ENCODE assay signal across 8 mouse cellular contexts in the genomic region with DNA sequence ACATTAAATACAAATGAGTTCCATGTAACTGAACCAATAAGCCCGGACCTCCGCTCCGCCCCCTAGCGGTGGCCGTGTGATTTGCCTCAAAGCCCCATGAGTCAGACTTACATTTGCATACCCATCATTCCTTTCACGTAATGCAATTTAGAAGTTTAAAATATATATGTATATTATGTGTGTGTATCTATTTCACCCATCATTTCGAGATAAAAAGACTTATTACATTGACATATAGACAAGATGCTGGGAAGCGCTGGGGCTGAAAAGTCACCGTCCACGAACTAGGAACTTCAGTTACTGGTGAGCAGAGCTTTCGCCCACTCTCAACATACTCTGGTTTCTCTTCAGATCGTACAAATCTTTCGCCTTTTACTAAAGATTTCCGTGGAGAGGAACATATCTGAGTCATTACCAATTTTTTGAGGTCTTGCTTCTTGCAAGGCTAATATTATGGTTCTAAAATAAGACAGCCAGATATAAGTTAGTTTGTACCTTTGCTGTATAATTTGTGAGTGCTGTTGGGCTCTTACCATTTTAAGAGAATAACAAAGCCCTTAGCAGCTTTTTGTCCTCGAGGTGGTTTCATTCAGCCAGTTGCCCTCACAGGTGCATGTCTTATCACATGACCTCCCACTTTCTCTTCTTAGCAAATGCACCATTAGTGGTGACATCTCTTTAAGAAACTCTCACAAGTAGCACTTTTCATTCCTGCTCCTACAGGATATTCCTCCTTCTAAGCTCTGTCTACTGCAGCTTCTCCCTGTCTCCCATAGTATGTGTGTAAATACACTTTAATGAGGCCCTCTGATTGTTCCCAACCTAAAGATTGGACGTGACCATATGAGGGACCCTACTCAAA. TPM values are rescaled to one million over a fixed set of nuclear protein-coding genes. Genes with fewer than 3 reads are reported as not detected.
DNase-seq lines count a peak whose midpoint lies in the region; ATAC-seq and TF ChIP-seq lines count a peak whose summit lies in the region.

No protein-coding gene starts in this region.

- H3K4me3 ChIP-seq in heart, adult 2 months, result no peak overlapping the region
- H3K4me3 ChIP-seq in heart, embryonic 11.5 days (ENCODE audit: low read depth, low read length), result no peak overlapping the region
- no peak overlapping the region for H3K4me3 ChIP-seq in embryonic facial prominence, embryonic 11.5 days (ENCODE audit: low read depth, low read length)

- no peak overlapping the region for H3K4me2 ChIP-seq in heart, embryonic 11.5 days
- no peak overlapping the region for H3K4me2 ChIP-seq in embryonic facial prominence, embryonic 11.5 days (ENCODE audit: low read depth, low read length)

- no peaks in the 10 kb centered on the region for H3K9me3 ChIP-seq in heart, embryonic 11.5 days (replicated peaks; ENCODE audit: control insufficient read depth, low read length)
- H3K9me3 ChIP-seq in embryonic facial prominence, embryonic 11.5 days (replicated peaks; ENCODE audit: control insufficient read depth, low read length), result no peaks in the 10 kb centered on the region

- H3K4me1 ChIP-seq in heart, adult 2 months (ENCODE audit: control insufficient read depth, insufficient read depth, low read length), result peaks cover 2% of the 10 kb centered on the region; the same call in 1 of the 2 replicates
- H3K4me1 ChIP-seq in heart, embryonic 11.5 days (ENCODE audit: control insufficient read depth, insufficient read depth, low read length), result no peaks in the 10 kb centered on the region
- no peaks in the 10 kb centered on the region for H3K4me1 ChIP-seq in embryonic facial prominence, embryonic 11.5 days (ENCODE audit: control insufficient read depth, insufficient read depth, low read length)

- H3K9ac ChIP-seq in heart, adult 2 months (ENCODE audit: low read depth, low read length), result no peak overlapping the region
- no peak overlapping the region for H3K9ac ChIP-seq in heart, embryonic 11.5 days (ENCODE audit: low read depth, low read length)
- H3K9ac ChIP-seq in embryonic facial prominence, embryonic 11.5 days (replicated peaks; ENCODE audit: low read length), result no peak overlapping the region

- no peak for TF ChIP-seq EP300 in heart, adult 2 months (IDR thresholded peaks at IDR 0.05; ENCODE audit: insufficient read depth, low read depth, low read length)

- TF ChIP-seq POLR2A in heart, adult 2 months (IDR thresholded peaks at IDR 0.05; ENCODE audit: insufficient read depth, low read depth, low read length), result no peak

- no peaks in the 10 kb centered on the region for H3K27me3 ChIP-seq in heart, adult 2 months (ENCODE audit: control insufficient read depth, insufficient read depth, low read length)
- H3K27me3 ChIP-seq in heart, embryonic 11.5 days (ENCODE audit: control insufficient read depth, insufficient read depth, low read length), result no peaks in the 10 kb centered on the region
- no peaks in the 10 kb centered on the region for H3K27me3 ChIP-seq in embryonic facial prominence, embryonic 11.5 days (ENCODE audit: control insufficient read depth, insufficient read depth, low read length)

- no peak for ATAC-seq in heart, embryonic 11.5 days (replicated peaks; ENCODE audit: insufficient number of reproducible peaks, low FRiP score, low TSS enrichment)
- no peak for ATAC-seq in embryonic facial prominence, embryonic 11.5 days (replicated peaks; ENCODE audit: insufficient number of reproducible peaks, low FRiP score, low TSS enrichment, low read depth)
- ATAC-seq in neutrophil, adult 5-6 weeks (ENCODE audit: extremely low read depth, insufficient number of reproducible peaks, low FRiP score, poor library complexity, severe bottlenecking), result peak; percentile 59

- no peaks in the 10 kb centered on the region for H3K79me2 ChIP-seq in heart, adult 2 months (replicated peaks; ENCODE audit: control insufficient read depth, insufficient read depth, low read length)

- H3K36me3 ChIP-seq in heart, adult 2 months (ENCODE audit: control insufficient read depth, insufficient read depth, low read length), result no peaks in the 10 kb centered on the region
- H3K36me3 ChIP-seq in heart, embryonic 11.5 days (ENCODE audit: control insufficient read depth, insufficient read depth, low read length), result no peaks in the 10 kb centered on the region
- no peaks in the 10 kb centered on the region for H3K36me3 ChIP-seq in embryonic facial prominence, embryonic 11.5 days (replicated peaks; ENCODE audit: control insufficient read depth, insufficient read depth, low read depth, low read length)

- intact Hi-C loops in heart, adult 2 months (cut with DNase I), result no loop called here

- WGBS in heart, adult 2 months, result 35% methylated on average over 16 of the region's 16 CpGs
- WGBS in heart, embryonic 11.5 days (ENCODE audit: insufficient replicate concordance), result 8% methylated on average over 16 of the region's 16 CpGs
- 6% methylated on average over 16 of the region's 16 CpGs for WGBS in embryonic facial prominence, embryonic 11.5 days

- peak; percentile 79 for TF ChIP-seq CTCF in heart, adult 2 months (IDR thresholded peaks at IDR 0.05)

- peak; percentile 41 to 61 for DNase-seq in heart, adult 2 months
- peak; percentile 92 to 94 for DNase-seq in B cell, adult 2 months
- DNase-seq in WW6 (ENCODE audit: low read depth, low spot score) (peak; percentile 60), liver (peak; percentile 82)
- DNase-seq in embryonic facial prominence, embryonic 11.5 days (ENCODE audit: low spot score), result peak; percentile 69
- no peak for DNase-seq in frontal cortex, postnatal 25 days (ENCODE audit: low spot score in 2 of 2)

- no peak overlapping the region for H3K27ac ChIP-seq in heart, adult 2 months
- H3K27ac ChIP-seq in heart, embryonic 11.5 days (ENCODE audit: low read depth, low read length), result no peak overlapping the region
- H3K27ac ChIP-seq in embryonic facial prominence, embryonic 11.5 days (replicated peaks; ENCODE audit: low read depth, low read length), result no peak overlapping the region

RNA-seq across cellular contexts. Expression of a gene that starts 25.6 kb away (rescaled TPM):
- 1 to 10 TPM; 1.6 to 2.1 TPM for total RNA-seq in heart, adult 2 months (2021)
- 2.8 and 3.5 TPM in 2 replicates for polyA plus RNA-seq in heart, adult 2 months (2012; rRNA removed)
- 7.2 and 9.5 TPM in 2 replicates for polyA plus RNA-seq in heart, embryonic 11.5 days (2014; fragmentation: Nextera tagmentation; extraction: Ambion mirVana)
- 9.1 and 11.7 TPM in 2 replicates for polyA plus RNA-seq in embryonic facial prominence, embryonic 11.5 days (2014; fragmentation: Nextera tagmentation; extraction: Ambion mirVana)
- total RNA-seq in neutrophil, adult 5-6 weeks (2017), result 3.7 and 9.0 TPM in 2 replicates

Comparison
In these comparisons a context has a peak if more than half of its experiments do, and no peak if none do; other contexts are left out.
1. DNase-seq: peak in heart, adult 2 months (2 of 2), B cell, adult 2 months (2 of 2), WW6 (single experiment), embryonic facial prominence, embryonic 11.5 days (single experiment) and liver (single experiment); none in frontal cortex, postnatal 25 days (0 of 2).